Mouse (Mus musculus) liver, postnatal 0 days (tissue): ENCODE measurements at regions not wholly inside any gene's neighbourhood (a gene's known extent, or its start where the extent isn't known, plus 50 kb on each side); places are given as distances from the start of the nearest gene placed in this dataset.

ENCODE experiments used
- CTCF ChIP-seq: sonication (generic); IDR thresholded peaks from 2 replicates; pipeline ENCODE4 v1.5.1; 2016; ENCODE audit warnings: antibody characterized with exemption, low read depth
- EP300 ChIP-seq: IDR thresholded peaks from 2 replicates; pipeline ENCODE4 v1.6.1; 2016; ENCODE audit warnings: antibody characterized with exemption, low read depth, mild to moderate bottlenecking

DNA sequence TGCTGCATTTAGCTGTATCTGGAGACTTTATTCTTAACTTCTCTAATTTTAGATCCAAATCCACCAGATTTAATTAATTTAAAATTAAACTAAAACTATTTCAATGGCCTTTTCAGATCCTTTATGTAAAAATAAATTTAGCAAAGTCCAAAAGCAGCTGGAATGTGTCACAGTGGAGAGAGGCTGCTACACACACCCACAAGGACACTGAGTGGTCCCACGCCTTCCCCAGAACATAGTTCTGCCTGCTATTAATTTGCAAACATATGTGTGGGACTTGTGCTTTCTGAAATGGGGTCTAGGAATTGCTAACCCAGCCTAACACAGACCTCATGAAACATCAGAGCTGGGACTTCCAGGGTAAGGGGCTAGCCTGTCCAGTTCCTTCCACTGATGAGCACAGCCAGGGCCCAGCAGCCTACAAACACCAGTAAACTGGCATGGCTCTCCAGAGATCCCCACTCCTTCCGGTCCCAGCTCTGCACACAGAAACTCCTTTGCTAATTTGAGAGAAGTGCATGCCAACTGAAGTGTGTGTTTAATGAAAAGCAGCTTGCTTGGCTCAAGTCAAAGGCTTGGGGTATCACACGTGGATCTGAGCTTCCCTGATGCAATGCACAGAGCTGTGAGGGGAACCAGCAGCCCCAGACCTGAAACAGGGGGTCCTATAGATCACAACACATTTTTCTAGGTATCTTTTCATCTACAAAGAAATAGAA is 142.8 kb downstream of the Psmg1 start:
- TF ChIP-seq CTCF (no peak), EP300 (no peak)
